Mouse (Mus musculus) ES-E14 (cell line): ENCODE results near the gene Dynll1. TPM values are rescaled to one million over a fixed set of nuclear protein-coding genes. Genes with fewer than 3 reads are reported as not detected.

ENCODE experiments used
- DNase-seq: peaks from one replicate; pipeline ENCODE4 v3.0.0-alpha.2; 2013; ENCODE audit warnings: low read depth, low spot score
- H3K27ac ChIP-seq: 2 replicates; pipeline ENCODE4 v1.5.1; 2012; ENCODE audit warnings: low read depth, mild to moderate bottlenecking, low read length, moderate library complexity, mixed read lengths; ENCODE audit not compliant: poor library complexity, insufficient read depth, severe bottlenecking
- H3K36me3 ChIP-seq: 2 replicates; pipeline ENCODE4 v1.6.1; 2012; ENCODE audit warnings: mild to moderate bottlenecking, low read length, moderate library complexity, mixed read lengths; ENCODE audit not compliant: control insufficient read depth, poor library complexity, insufficient read depth, severe bottlenecking
- H3K4me1 ChIP-seq, 2 experiments: fragments of 150-350 bp in 1 of 2; sonication (generic) in 1 of 2; 2 replicates each; pipeline ENCODE4 v1.6.1; 2012; ENCODE audit warnings: low read length in 2 of 2, mild to moderate bottlenecking in 1 of 2, mixed read lengths in 1 of 2; ENCODE audit not compliant: control insufficient read depth in 2 of 2, insufficient read depth in 2 of 2, poor library complexity in 1 of 2
- H3K4me3 ChIP-seq, 2 experiments: fragments of 150-350 bp in 1 of 2; sonication (generic) in 1 of 2; 2 replicates each; pipeline ENCODE4 v1.5.1; 2012; ENCODE audit warnings: low read length in 2 of 2, low read depth in 1 of 2, mild to moderate bottlenecking in 1 of 2, mixed read lengths in 1 of 2; ENCODE audit not compliant: insufficient read depth in 1 of 2, poor library complexity in 1 of 2, severe bottlenecking in 1 of 2
- H3K9ac ChIP-seq: 2 replicates; pipeline ENCODE4 v1.6.1; 2012; ENCODE audit warnings: low read depth, mild to moderate bottlenecking, low read length, mixed read lengths; ENCODE audit not compliant: poor library complexity, insufficient read depth, severe bottlenecking
- H3K9me3 ChIP-seq: fragments of 150-350 bp; sonication (generic); 2 replicates; pipeline ENCODE4 v1.6.1; 2012; ENCODE audit warnings: low read depth, mild to moderate bottlenecking, low read length; ENCODE audit not compliant: control insufficient read depth, insufficient read depth
- CHD2 ChIP-seq: IDR thresholded peaks from 2 replicates; pipeline ENCODE4 v1.6.1; 2014; ENCODE audit warnings: mild to moderate bottlenecking, low read depth, low read length, inconsistent platforms
- HCFC1 ChIP-seq: IDR thresholded peaks from 2 replicates; pipeline ENCODE4 v1.6.1; 2012; ENCODE audit warnings: low read length, inconsistent platforms, borderline replicate concordance; ENCODE audit not compliant: insufficient read depth
- MAFK ChIP-seq: IDR thresholded peaks from 2 replicates; pipeline ENCODE4 v1.6.1; 2014; ENCODE audit warnings: mild to moderate bottlenecking, low read depth, low read length, inconsistent platforms; ENCODE audit not compliant: insufficient read depth
- ZC3H11A ChIP-seq: IDR thresholded peaks from 2 replicates; pipeline ENCODE4 v1.6.1; 2012; ENCODE audit warnings: low read depth, mild to moderate bottlenecking, inconsistent platforms, low read length, borderline replicate concordance
- ZNF384 ChIP-seq: IDR thresholded peaks from 2 replicates; pipeline ENCODE4 v1.6.1; 2012; ENCODE audit warnings: low read depth, low read length, inconsistent platforms
- in situ Hi-C, 2 experiments: fragments of 600-800 bp; cut with MboI; formaldehyde crosslinking; loops; one replicate each; pipeline ENCODE4 v1.15.1; 2025; ENCODE audit warnings: low sequenced_read_pairs in 2 of 2, inconsistent platforms in 1 of 2; ENCODE audit not compliant: unreplicated experiment in 2 of 2
- total RNA-seq: library from RNA; depleted of rRNA; stranded (reverse); fragments of 300-350 nt; gene quantifications from 2 replicates; pipeline ENCODE4 v1.2.3, GENCODE M21; 2012

The Dynll1 gene
- total RNA-seq, 1 experiment: 753 TPM

GRCm38 (mm10) chr5:115330955-115331354, 30.2 kb upstream of the Dynll1 start:
- TF ChIP-seq CHD2: no peak
- no peak for TF ChIP-seq MAFK
- TF ChIP-seq HCFC1: no peak
- TF ChIP-seq ZC3H11A: no peak
- TF ChIP-seq ZNF384: no peak
- peaks cover 31% of the 10 kb centered on the region for H3K36me3 ChIP-seq
- in situ Hi-C loops: no loop called here

DNA sequence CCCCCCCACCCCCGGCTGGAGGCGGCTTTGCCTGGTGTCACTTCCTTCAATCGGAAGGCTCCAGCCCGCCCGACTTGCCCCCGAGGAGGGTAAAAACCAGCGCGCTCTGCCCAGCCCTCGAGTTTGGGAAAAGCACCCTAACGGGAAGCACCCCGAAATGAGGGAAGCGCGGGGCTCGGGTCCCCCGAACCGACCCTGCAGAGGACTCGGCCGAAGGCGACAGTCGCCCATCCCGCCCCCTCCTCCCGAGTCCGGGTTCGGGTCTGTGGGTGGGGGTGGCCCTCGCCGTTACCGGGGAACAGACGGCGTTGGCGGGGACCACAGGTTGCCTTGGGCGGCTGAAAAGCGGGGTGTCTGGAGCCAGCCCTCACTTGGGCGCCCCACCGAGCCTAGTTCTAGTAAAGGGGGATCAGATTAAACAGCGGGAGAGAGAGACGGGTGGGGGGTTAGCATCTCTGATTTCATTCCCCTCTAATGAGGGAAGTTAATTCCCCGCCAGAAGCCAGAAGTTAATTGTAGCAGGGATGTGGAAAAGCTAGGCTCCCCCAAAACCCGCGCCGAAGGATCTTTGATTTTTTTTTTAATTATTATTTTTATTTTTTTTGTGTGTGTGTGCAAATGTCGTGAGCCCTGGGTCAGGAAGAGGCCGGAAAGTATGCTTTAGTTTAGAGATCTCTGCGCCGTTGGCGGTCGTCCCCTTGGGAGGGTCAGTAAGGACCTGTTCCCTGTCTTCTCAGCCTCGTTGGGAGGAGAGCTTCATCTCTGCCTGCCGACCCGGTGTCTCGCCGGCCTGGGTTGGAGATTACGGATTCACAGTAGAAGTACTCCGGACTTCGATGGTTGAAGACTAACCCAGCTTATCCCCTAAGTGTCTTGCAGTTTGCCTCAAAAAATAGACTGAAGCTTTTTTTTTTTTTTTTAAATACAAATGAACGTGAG, 27.1 kb upstream of the Dynll1 start:
- no peaks in the 10 kb centered on the region for H3K9me3 ChIP-seq
- peak overlapping the region; percentile 83; the same call in 1 of the 2 replicates for H3K27ac ChIP-seq
- in situ Hi-C loops: no loop called here
- DNase-seq: no peak
- peaks cover 0 to 2% of the 10 kb centered on the region in 2 experiments; a peak in 3 of 4 replicates for H3K4me1 ChIP-seq
- TF ChIP-seq MAFK: no peak
- no peak for TF ChIP-seq ZNF384
- TF ChIP-seq CHD2: no peak
- TF ChIP-seq HCFC1: no peak
- TF ChIP-seq ZC3H11A: no peak
- peaks cover 21% of the 10 kb centered on the region for H3K36me3 ChIP-seq
- peak overlapping the region; percentile 86 to 99 for H3K4me3 ChIP-seq
- peak overlapping the region; percentile 99 for H3K9ac ChIP-seq

More at GRCm38 (mm10) chr5:115330955-115331354, 30.2 kb upstream of the Dynll1 start:
- Histone ChIP-seq H3K4me1 (peaks cover 0 to 2% of the 10 kb centered on the region in 2 experiments; a peak in 3 of 4 replicates), H3K4me3 (no peak overlapping the region), H3K9ac (no peak overlapping the region), H3K27ac (no peak overlapping the region), H3K9me3 (no peaks in the 10 kb centered on the region)
- no peak for DNase-seq

GRCm38 (mm10) chr5:115326875-115327609, 26.2 kb upstream of the Dynll1 start, which contains the start of gene Srsf9:
TSS of gene Srsf9 (plus strand) at chr5:115327177.
- peak within 1 kb of the TSS; percentile 99 for H3K9ac ChIP-seq
- peak; percentile 88 for DNase-seq
- peaks cover 0 to 2% of the 10 kb centered on the region in 2 experiments; a peak in 3 of 4 replicates for H3K4me1 ChIP-seq
- no peaks in the 10 kb centered on the region for H3K9me3 ChIP-seq
- peaks cover 16% of the 10 kb centered on the region for H3K36me3 ChIP-seq
- H3K27ac ChIP-seq: peak within 1 kb of the TSS; percentile 83
- peak within 1 kb of the TSS; percentile 86 to 99 for H3K4me3 ChIP-seq
- in situ Hi-C loops: no loop called here
- TF ChIP-seq CHD2 (no peak), ZNF384 (no peak), MAFK (no peak), ZC3H11A (no peak), HCFC1 (no peak)

DNA sequence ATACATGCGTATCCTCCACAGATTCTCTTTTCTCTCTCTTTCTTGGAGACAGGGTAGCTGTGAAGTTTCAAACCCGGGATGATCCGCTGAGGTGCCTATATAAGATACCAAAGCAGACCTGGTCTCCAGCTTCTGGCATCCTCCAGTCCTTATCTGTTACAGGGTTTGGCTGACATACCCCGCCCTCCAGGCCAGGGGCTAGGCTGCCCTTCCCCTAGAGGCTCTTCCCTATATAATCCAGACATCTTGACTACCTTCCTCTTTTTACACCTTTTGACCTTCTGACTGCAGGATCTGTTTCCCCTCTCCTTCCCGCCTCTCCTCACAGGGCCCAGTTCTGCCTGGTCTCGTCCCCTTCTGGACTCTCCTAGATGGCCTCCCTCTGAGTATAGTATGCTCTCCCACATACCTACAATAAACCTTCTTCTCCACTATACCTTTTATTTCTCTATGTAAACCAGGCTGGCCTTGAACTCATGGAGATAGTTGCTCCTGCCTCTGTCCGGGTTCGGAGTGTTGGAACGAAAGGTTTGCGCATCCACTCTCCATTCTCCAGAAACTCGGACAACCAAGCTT, 25.5 kb upstream of the Dynll1 start:
- Histone ChIP-seq H3K27ac (peak overlapping the region; percentile 14; the same call in 1 of the 2 replicates), H3K36me3 (peaks cover 12% of the 10 kb centered on the region; the same call in 1 of the 2 replicates), H3K9me3 (no peaks in the 10 kb centered on the region), H3K4me1 (peaks cover 0 to 2% of the 10 kb centered on the region in 2 experiments; a peak in 3 of 4 replicates), H3K9ac (peak overlapping the region; percentile 68), H3K4me3 (peak overlapping the region; percentile 86 to 99)
- no peak for DNase-seq
- in situ Hi-C loops: no loop called here
- TF ChIP-seq ZNF384: no peak
- no peak for TF ChIP-seq CHD2
